Mouse (Mus musculus) MEL (cell line): Measurements from ENCODE around the gene Tcte1.
A peak's percentile ranks its signal among the peaks of the same experiment; 100 is the strongest.

Source experiments
- CHD2 ChIP-seq: IDR thresholded peaks from 2 replicates; pipeline ENCODE4 v1.6.1; 2011; ENCODE audit warnings: low read length, improper control_type of control experiment
- CTCF ChIP-seq, 3 experiments: IDR thresholded peaks in 2 of 3; conservative IDR thresholded peaks in 1 of 3; 2 replicates each; pipeline ENCODE4 v1.5.1; 2011 to 2012; ENCODE audit warnings: low read length in 3 of 3, low read depth in 2 of 3, mild to moderate bottlenecking in 2 of 3, improper control_type of control experiment in 1 of 3, inconsistent platforms in 1 of 3, mixed read lengths in 1 of 3, moderate library complexity in 1 of 3; ENCODE audit not compliant: control insufficient read depth in 1 of 3, insufficient read depth in 1 of 3, poor library complexity in 1 of 3, severe bottlenecking in 1 of 3
- ELF1 ChIP-seq: IDR thresholded peaks from 2 replicates; pipeline ENCODE4 v1.6.1; 2014; ENCODE audit warnings: low read depth, mild to moderate bottlenecking, inconsistent platforms, low read length, improper control_type of control experiment, moderate library complexity
- EP300 ChIP-seq, 2 experiments: IDR thresholded peaks; 2 replicates each; pipeline ENCODE4 v1.6.1; 2011; ENCODE audit warnings: improper control_type of control experiment in 2 of 2, low read length in 2 of 2, low read depth in 1 of 2, mild to moderate bottlenecking in 1 of 2
- ETS1 ChIP-seq: IDR thresholded peaks from 2 replicates; pipeline ENCODE4 v1.6.1; 2012; ENCODE audit warnings: low read depth, mild to moderate bottlenecking, inconsistent platforms, low read length, improper control_type of control experiment, moderate library complexity
- GABPA ChIP-seq: IDR thresholded peaks from 2 replicates; pipeline ENCODE4 v1.6.1; 2012; ENCODE audit warnings: low read depth, mild to moderate bottlenecking, inconsistent platforms, low read length, improper control_type of control experiment, moderate library complexity
- GATA1 ChIP-seq: IDR thresholded peaks from 2 replicates; pipeline ENCODE4 v1.6.1; 2011; ENCODE audit warnings: low read depth, low read length, improper control_type of control experiment
- HCFC1 ChIP-seq: IDR thresholded peaks from 2 replicates; pipeline ENCODE4 v1.6.1; 2012; ENCODE audit warnings: low read depth, mild to moderate bottlenecking, inconsistent platforms, low read length, improper control_type of control experiment, moderate library complexity
- MAX ChIP-seq: IDR thresholded peaks from 2 replicates; pipeline ENCODE4 v1.6.1; 2011; ENCODE audit warnings: low read length, improper control_type of control experiment
- MAZ ChIP-seq: IDR thresholded peaks from 2 replicates; pipeline ENCODE4 v1.6.1; 2012; ENCODE audit warnings: low read depth, mild to moderate bottlenecking, inconsistent platforms, low read length, improper control_type of control experiment
- POLR2A ChIP-seq, 2 experiments: IDR thresholded peaks; 2 replicates each; pipeline ENCODE4 v1.6.1; 2011 to 2012; ENCODE audit warnings: low read length in 2 of 2, mild to moderate bottlenecking in 2 of 2, control low read depth in 1 of 2, improper control_type of control experiment in 1 of 2, low read depth in 1 of 2, moderate library complexity in 1 of 2; ENCODE audit not compliant: control insufficient read depth in 1 of 2, insufficient read depth in 1 of 2, poor library complexity in 1 of 2
- SIN3A ChIP-seq: IDR thresholded peaks from 2 replicates; pipeline ENCODE4 v1.6.1; 2012; ENCODE audit warnings: low read length, improper control_type of control experiment, inconsistent platforms
- USF2 ChIP-seq, 2 experiments: IDR thresholded peaks; 2 replicates each; pipeline ENCODE4 v1.6.1; 2011 to 2012; ENCODE audit warnings: improper control_type of control experiment in 2 of 2, low read length in 2 of 2, borderline replicate concordance in 1 of 2, inconsistent platforms in 1 of 2, low read depth in 1 of 2, mild to moderate bottlenecking in 1 of 2; ENCODE audit not compliant: insufficient read depth in 1 of 2

- TF ChIP-seq MAX, result no peak
- no peak for TF ChIP-seq ELF1
- TF ChIP-seq HCFC1, result no peak
- no peak for TF ChIP-seq GATA1
- peak; percentile 70 to 99 (median 85) for TF ChIP-seq CTCF (IDR thresholded peaks at IDR 0.05 in 2 of 3, conservative IDR thresholded peaks at IDR 0.05 in 1 of 3; ENCODE audit: control insufficient read depth in 1 of 3, insufficient read depth in 1 of 3, low read depth in 2 of 3, low read length in 3 of 3, poor library complexity in 1 of 3, severe bottlenecking in 1 of 3)
- no peak for TF ChIP-seq POLR2A (IDR thresholded peaks at IDR 0.05; ENCODE audit: control insufficient read depth in 1 of 2, insufficient read depth in 1 of 2, low read depth in 1 of 2, low read length in 2 of 2, poor library complexity in 1 of 2)
- TF ChIP-seq MAZ, result no peak
- no peak for TF ChIP-seq USF2 (IDR thresholded peaks at IDR 0.05; ENCODE audit: borderline replicate concordance in 1 of 2, insufficient read depth in 1 of 2, low read depth in 1 of 2, low read length in 2 of 2)
- TF ChIP-seq EP300 (IDR thresholded peaks at IDR 0.05; ENCODE audit: low read depth in 1 of 2, low read length in 2 of 2), result no peak
- no peak for TF ChIP-seq SIN3A
- no peak for TF ChIP-seq ETS1
- TF ChIP-seq GABPA, result no peak
- no peak for TF ChIP-seq CHD2
Observed at GRCm38 (mm10) chr17:45516488-45516887, 6.7 kb upstream of the Tcte1 start.
